Mouse (Mus musculus): ENCODE results near the gene Crybb3.

The Crybb3 gene

DNA sequence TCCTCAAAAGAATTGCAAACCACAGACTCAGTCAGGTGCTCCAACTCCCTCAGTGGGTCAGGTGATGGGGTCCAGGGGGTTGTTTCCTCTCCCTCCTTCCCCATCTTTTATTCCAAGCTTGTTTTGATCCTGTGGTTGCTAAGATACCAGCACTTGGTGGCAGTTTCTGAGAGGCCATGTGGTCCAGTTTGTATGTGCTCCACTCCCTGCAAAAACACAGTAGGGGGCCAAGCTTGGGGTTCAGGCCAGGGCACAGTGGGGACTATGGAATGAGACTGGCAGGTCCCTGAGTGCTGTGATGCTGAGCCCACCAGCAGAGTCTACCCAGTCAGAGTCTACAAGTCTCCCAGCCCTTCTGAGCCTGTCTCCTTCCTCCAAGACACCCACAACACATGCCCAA is 31.5 kb downstream of the Crybb3 start:
- DNase-seq (ENCODE audit: extremely low read depth, low read depth), result no peak

GRCm38 (mm10) chr5:113045511-113046273 is 35.7 kb downstream of the Crybb3 start:
- no peak for DNase-seq (ENCODE audit: extremely low read depth, low read depth)

DNA sequence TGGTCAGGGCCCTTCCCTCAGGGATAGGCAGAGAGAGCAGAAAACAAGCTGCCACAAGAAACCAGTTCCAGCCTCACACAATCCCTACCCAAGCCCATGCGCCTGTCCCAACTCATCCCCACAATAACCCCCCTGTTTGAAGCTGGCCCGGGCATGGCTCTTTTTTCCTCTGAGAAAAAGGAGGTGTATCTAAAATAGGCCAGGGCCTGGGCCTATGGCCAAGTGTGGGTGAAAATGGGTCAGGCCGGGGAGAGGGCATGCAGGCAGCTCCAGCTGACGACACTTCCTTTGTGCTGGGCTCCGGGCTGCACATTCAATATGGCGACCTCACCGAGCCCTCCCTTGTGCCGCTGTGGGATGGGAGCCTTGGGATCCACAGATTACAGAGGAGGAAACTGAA is 37.9 kb downstream of the Crybb3 start:
- DNase-seq (ENCODE audit: extremely low read depth, low read depth), result no peak

DNA sequence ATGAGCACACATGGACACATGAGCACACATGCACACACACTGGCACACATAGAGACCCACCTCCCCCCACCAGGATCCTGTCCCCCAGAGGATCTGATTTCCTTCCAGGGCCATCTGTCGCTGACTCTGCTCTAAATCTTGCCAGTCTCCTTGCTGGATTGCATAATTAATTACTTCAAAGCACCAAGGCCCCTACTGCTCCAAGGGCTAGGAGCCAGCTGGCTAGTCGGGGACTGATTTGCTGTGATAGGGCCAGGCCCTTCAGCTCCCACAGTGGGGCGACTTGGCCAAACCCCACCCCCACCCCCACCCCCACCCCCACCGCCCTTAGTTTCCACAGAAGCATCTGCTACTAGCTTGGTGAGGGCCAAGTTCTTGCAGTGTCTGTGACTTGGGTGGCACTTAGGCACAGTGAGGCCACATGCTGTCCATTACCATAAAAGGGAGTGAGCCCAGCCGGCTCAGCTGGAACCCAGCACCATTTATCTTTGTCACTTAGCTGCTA is 39.8 kb downstream of the Crybb3 start:
- DNase-seq (ENCODE audit: extremely low read depth, low read depth), result no peak

DNA sequence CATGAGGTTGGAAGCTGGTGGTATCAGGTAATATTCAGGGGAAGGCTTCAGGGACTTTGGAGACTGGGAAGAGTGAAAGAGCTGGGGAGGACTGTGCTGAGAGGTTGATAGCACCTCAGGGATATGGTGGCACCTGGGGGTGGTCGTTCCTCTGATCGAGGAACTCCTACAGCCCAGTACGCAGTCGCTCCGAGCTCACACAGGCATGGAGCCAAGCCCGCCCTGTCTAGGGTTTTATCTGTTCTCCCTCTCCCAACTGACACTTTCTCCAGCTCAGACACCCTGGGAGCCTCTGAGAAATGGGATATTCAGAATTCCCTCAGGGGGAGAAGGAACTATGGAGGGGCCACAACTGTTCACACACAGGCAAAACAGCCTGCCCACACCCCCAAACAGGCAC is 40.6 kb downstream of the Crybb3 start:
- no peak for DNase-seq (ENCODE audit: extremely low read depth, low read depth)

DNA sequence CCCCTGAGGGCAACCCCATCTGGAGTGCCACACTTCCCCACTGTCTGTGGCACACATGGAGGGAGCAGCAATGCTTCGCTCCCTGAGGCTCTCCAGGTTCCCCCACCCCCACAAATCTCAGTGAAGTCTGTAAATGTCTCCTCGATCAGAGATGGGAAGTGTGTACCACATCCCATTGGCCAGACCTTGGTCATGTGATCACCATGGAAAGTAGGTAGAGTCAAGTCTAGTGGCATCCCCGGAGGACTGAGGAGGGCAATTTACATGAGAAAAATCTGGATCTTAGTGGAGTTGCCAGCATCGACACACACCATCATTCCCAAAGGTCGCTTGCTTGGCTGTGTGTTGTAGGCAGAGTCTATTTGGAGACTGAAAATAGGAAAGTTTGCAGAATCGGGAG is 42.8 kb downstream of the Crybb3 start:
- DNase-seq (ENCODE audit: extremely low read depth, low read depth), result no peak

- no peak for DNase-seq (ENCODE audit: extremely low read depth, low read depth)
Observed at GRCm38 (mm10) chr5:113035094-113036047, 46.0 kb downstream of the Crybb3 start.

- DNase-seq (ENCODE audit: extremely low read depth, low read depth), result no peak
Observed at GRCm38 (mm10) chr5:113031201-113031754, 50.1 kb downstream of the Crybb3 start.

GRCm38 (mm10) chr5:113030082-113030481 is 51.3 kb downstream of the Crybb3 start:
- DNase-seq (ENCODE audit: extremely low read depth, low read depth), result no peak

GRCm38 (mm10) chr5:113026706-113027105 is 54.7 kb downstream of the Crybb3 start:
- DNase-seq (ENCODE audit: extremely low read depth, low read depth), result no peak

Measured in MEL-GATA-1-ER (cell line).